Mouse (Mus musculus): ENCODE data around the gene 4932438H23Rik. TPM values are rescaled to one million over a fixed set of nuclear protein-coding genes. Genes with fewer than 3 reads are reported as not detected.

The 4932438H23Rik gene
- polyA plus RNA-seq, 1 experiment: 1.4 TPM

DNA sequence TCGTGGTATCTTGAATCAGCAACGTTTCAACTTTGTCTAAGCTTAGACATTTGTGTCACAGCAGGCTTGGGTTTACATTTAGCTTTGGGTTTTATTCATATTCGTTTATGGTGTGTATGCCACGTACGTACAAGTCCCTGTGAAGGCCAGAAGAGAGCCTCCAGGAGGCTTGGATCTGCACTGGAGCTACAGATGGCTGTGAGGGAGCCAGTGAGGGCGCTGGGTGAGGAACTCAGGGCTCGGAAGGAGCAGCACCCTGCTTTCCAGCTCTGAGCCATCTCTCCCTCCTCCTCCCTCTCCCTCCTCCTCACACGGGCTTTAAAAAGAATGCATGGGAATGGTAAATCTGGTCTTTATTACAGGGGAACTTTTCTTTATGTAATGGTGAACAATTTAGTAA is 41.3 kb downstream of the 4932438H23Rik start:
- 16% methylated on average over 8 of the region's 8 CpGs for WGBS

DNA sequence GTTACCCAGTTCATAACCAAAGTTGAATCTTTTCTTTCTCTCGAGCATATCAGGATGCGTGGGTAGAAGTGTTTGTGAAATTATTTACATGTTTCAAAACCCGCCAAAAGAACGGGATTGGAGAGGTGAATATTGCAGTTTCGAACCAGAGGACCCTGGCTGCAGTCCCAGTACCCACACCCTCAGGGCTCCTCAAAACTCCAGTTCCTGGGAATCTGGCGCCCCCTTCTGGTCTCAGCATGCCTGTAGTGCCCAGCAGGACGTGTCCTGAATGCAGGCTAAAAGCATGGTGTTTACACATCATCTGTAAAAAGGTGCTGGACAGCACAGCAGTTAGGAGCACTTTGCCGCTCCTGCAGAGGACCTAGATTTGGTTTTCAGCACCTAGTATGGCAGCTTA is 49.4 kb downstream of the 4932438H23Rik start:
- no peak for TF ChIP-seq POLR2A (IDR thresholded peaks at IDR 0.05; ENCODE audit: borderline replicate concordance, insufficient read depth, low read length)
- TF ChIP-seq CTCF (IDR thresholded peaks at IDR 0.05; ENCODE audit: borderline replicate concordance, insufficient read depth, low read depth, low read length): peak; percentile 45; the same call in 1 of the 2 replicates
- no peak overlapping the region for H3K4me3 ChIP-seq (replicated peaks; ENCODE audit: insufficient read depth, low read depth, low read length)

More for the DNA sequence above, 41.3 kb downstream of the 4932438H23Rik start:
- no peak for TF ChIP-seq CTCF (IDR thresholded peaks at IDR 0.05; ENCODE audit: borderline replicate concordance, insufficient read depth, low read depth, low read length)
- TF ChIP-seq POLR2A (IDR thresholded peaks at IDR 0.05; ENCODE audit: borderline replicate concordance, insufficient read depth, low read length): no peak
- Histone ChIP-seq H3K4me3 (replicated peaks; ENCODE audit: insufficient read depth, low read depth, low read length) (no peak overlapping the region), H3K27ac (ENCODE audit: insufficient read depth, low read length) (no peak overlapping the region), H3K27me3 (ENCODE audit: control insufficient read depth, insufficient read depth, low read length) (no peaks in the 10 kb centered on the region), H3K4me1 (ENCODE audit: control insufficient read depth, insufficient read depth, low read length) (0 out of 2 replicates have a peak, but pooled peaks cover 4% of the 10 kb centered on the region)
- DNase-seq: peak in 1 of 2 experiments; percentile 47

DNA sequence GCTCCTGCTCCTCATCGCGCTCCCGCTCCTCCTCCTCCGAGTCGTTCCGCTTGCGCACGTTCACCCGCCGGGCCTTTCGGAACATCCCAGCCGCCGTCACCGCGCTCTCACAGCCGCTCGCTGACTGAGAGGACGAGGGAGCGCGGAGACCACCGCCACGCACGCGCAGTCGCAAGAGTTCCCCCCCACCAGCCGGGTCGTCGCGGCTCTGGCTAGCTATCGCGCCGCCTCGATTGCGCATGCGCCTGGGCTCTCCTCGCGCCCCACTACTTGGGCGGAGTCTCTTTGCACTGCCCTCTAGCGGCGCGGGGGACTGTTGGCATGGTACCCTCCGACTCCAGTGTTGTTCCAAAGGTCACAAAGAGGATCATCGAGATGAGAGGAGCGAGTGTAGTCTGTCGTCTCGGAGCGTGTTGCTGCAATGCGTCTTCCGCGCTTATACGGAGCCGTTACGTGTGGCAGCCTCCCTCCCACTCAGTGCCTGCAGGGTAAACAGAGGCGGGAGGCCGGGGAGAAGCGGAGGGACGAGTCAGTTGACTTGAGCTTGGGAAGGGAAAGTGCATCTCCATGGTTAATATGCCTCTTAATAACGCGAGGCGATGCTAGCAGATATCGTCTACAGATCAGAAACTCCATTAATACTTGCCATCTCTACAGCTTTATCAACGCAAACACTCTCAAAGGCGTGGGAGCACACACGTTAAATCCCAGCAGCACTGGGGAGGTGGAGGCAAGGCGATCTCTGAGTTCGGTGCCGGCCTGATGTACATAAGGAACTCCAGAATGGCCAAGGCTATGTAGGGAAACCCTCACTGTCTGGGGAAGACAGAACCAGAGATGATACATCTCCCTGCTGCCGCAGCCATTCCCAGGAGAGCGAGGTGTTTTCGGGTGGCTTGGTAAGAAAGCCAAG is 50.4 kb downstream of the 4932438H23Rik start, which contains the start of gene Paxbp1:
Gene Paxbp1 (minus strand): TSS at position 274 of the 913 bp plus-strand sequence.
- Histone ChIP-seq H3K4me3 (replicated peaks; ENCODE audit: insufficient read depth, low read depth, low read length) (peak within 1 kb of the TSS; percentile 81), H3K27ac (ENCODE audit: insufficient read depth, low read length) (peak within 1 kb of the TSS; percentile 77), H3K27me3 (ENCODE audit: control insufficient read depth, insufficient read depth, low read length) (no peaks in the 10 kb centered on the region), H3K4me1 (ENCODE audit: control insufficient read depth, insufficient read depth, low read length) (no peaks in the 10 kb centered on the region)
- 1% methylated on average over 70 of the region's 70 CpGs for WGBS
- DNase-seq: peak; percentile 99 to 100
- TF ChIP-seq CTCF (IDR thresholded peaks at IDR 0.05; ENCODE audit: borderline replicate concordance, insufficient read depth, low read depth, low read length) (peak; percentile 89), POLR2A (IDR thresholded peaks at IDR 0.05; ENCODE audit: borderline replicate concordance, insufficient read depth, low read length) (peak; percentile 94)

More for the DNA sequence above, 49.4 kb downstream of the 4932438H23Rik start:
- H3K27ac ChIP-seq (ENCODE audit: insufficient read depth, low read length): no peak overlapping the region
- DNase-seq: peak; percentile 42 to 56
- WGBS: 60% methylated on average over 8 of the region's 8 CpGs
- no peaks in the 10 kb centered on the region for H3K27me3 ChIP-seq (ENCODE audit: control insufficient read depth, insufficient read depth, low read length)
- H3K4me1 ChIP-seq (ENCODE audit: control insufficient read depth, insufficient read depth, low read length): no peaks in the 10 kb centered on the region

DNA sequence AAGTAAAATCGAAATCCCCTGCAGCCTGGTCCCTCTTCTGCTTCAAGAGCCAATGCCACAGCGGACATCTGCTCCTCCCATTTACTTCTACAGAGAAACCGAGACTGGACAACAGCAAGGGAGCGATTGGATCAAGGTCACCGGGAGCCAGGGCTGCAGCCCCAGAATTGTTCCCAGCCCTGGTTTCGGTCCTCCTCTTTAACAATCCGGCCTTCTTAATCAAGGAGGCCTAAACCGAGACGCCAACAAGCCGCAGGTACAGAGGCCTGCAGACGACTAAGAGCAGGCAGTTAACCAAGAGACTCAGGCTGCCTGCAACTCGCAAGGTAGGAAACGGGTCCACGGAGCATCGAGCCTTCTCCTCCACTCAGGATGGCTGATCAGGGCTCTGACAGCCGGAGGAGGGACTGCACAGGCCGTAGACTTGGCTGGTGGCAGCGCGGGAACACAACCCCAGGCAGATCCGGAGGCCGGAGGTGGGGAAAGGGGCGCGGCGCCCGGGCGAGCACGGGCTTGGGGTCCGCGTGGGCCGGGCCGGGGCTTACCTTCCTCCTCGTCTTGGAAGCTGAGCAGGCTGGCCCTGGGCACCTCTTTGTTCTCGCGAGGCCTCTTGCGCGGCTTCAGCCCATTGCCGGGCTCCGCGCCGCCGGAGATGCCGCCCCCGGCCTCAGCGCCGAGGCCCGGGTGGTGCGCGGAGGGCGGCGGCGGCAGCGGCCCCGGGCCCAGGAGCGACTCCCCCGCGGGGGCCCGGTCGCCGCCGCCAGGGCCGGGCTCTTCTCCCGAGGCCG is 51.3 kb downstream of the 4932438H23Rik start:
- Histone ChIP-seq H3K4me1 (ENCODE audit: control insufficient read depth, insufficient read depth, low read length) (no peaks in the 10 kb centered on the region), H3K27me3 (ENCODE audit: control insufficient read depth, insufficient read depth, low read length) (no peaks in the 10 kb centered on the region), H3K4me3 (replicated peaks; ENCODE audit: insufficient read depth, low read depth, low read length) (peak overlapping the region; percentile 81), H3K27ac (ENCODE audit: insufficient read depth, low read length) (peak overlapping the region; percentile 77)
- TF ChIP-seq POLR2A (IDR thresholded peaks at IDR 0.05; ENCODE audit: borderline replicate concordance, insufficient read depth, low read length) (no peak), CTCF (IDR thresholded peaks at IDR 0.05; ENCODE audit: borderline replicate concordance, insufficient read depth, low read depth, low read length) (no peak)
- under 1% methylated on average over 61 of the region's 63 CpGs for WGBS
- peak; percentile 52 to 67 for DNase-seq

DNA sequence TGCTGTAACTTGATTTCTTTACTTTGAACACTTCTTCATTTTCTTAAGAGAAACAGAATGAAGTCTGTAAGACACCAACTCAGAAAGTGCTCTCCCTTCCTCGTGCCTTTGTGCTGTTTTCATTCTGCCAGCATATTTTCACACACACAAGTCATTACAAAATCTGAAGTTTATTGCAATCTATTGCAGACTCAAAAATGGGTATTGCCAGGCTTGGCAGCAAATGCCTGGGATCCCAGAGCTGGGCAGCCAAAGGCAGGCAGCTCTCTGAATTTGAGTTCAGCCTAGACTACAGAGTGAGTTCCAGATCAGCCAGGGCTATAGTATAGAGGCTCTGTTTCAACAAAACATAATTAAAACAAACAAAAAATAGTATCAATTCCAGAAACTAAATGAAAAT is 52.3 kb downstream of the 4932438H23Rik start:
- TF ChIP-seq POLR2A (IDR thresholded peaks at IDR 0.05; ENCODE audit: borderline replicate concordance, insufficient read depth, low read length) (no peak), CTCF (IDR thresholded peaks at IDR 0.05; ENCODE audit: borderline replicate concordance, insufficient read depth, low read depth, low read length) (no peak)
- no peak for DNase-seq
- Histone ChIP-seq H3K4me3 (replicated peaks; ENCODE audit: insufficient read depth, low read depth, low read length) (no peak overlapping the region), H3K4me1 (ENCODE audit: control insufficient read depth, insufficient read depth, low read length) (no peaks in the 10 kb centered on the region), H3K27me3 (ENCODE audit: control insufficient read depth, insufficient read depth, low read length) (no peaks in the 10 kb centered on the region), H3K27ac (ENCODE audit: insufficient read depth, low read length) (no peak overlapping the region)
- WGBS: 30% methylated on average over 1 of the region's 1 CpGs

DNA sequence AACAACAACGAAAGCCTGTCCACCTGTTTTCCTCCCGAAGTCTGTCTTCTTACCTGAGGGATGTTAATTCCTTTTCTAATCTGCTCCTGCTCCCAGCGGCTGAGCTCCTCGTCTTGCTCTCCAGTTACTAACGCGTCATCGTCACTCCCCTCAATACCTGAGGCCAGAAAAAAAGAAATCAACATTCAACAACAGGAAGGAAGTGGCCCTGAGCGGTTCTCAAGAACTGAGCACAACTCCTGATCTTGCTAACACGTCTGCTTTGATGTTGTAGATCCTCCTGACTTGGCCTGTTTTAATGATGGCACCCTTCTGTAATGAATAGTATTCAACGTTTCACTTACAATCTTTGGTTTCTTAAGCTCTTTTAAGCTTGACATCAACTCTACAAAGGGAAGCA is 59.1 kb downstream of the 4932438H23Rik start:
- 94% methylated on average over 10 of the region's 10 CpGs for WGBS
- TF ChIP-seq POLR2A (IDR thresholded peaks at IDR 0.05; ENCODE audit: borderline replicate concordance, insufficient read depth, low read length) (no peak), CTCF (IDR thresholded peaks at IDR 0.05; ENCODE audit: borderline replicate concordance, insufficient read depth, low read depth, low read length) (no peak)

DNA sequence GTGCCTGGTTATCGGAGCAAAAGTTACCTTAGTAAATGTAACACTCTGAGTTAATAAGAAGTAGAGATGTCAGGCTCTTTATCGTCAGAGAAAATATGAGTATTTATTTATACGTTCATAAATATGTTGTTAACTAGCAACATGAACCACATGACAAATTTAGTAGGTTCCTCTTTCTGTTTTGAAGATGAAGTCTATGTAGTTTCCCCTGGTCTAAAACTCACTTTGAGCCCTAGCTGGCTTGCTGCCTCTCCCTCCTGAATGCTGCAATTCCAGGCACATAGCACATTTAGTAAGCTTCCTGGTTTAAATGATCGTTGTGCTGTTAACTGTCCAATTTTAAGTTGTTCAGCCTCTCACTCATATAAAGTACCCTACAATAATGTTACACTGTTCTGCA is 64.2 kb downstream of the 4932438H23Rik start:
- Histone ChIP-seq H3K4me3 (replicated peaks; ENCODE audit: insufficient read depth, low read depth, low read length) (no peak overlapping the region), H3K4me1 (ENCODE audit: control insufficient read depth, insufficient read depth, low read length) (no peaks in the 10 kb centered on the region), H3K27ac (ENCODE audit: insufficient read depth, low read length) (no peak overlapping the region), H3K27me3 (ENCODE audit: control insufficient read depth, insufficient read depth, low read length) (no peaks in the 10 kb centered on the region)
- WGBS: 94% methylated on average over 4 of the region's 4 CpGs
- DNase-seq: no peak
- TF ChIP-seq CTCF (IDR thresholded peaks at IDR 0.05; ENCODE audit: borderline replicate concordance, insufficient read depth, low read depth, low read length) (no peak), POLR2A (IDR thresholded peaks at IDR 0.05; ENCODE audit: borderline replicate concordance, insufficient read depth, low read length) (no peak)

More for the DNA sequence above, 59.1 kb downstream of the 4932438H23Rik start:
- Histone ChIP-seq H3K4me3 (replicated peaks; ENCODE audit: insufficient read depth, low read depth, low read length) (no peak overlapping the region), H3K27ac (ENCODE audit: insufficient read depth, low read length) (no peak overlapping the region), H3K4me1 (ENCODE audit: control insufficient read depth, insufficient read depth, low read length) (no peaks in the 10 kb centered on the region), H3K27me3 (ENCODE audit: control insufficient read depth, insufficient read depth, low read length) (no peaks in the 10 kb centered on the region)
- no peak for DNase-seq
